Comparison of ENCODE assay signal across 20 mouse cellular contexts in genomic region chr2:30703308-30703707, GRCm38 (mm10).
DNase-seq lines count a peak whose midpoint lies in the region; ATAC-seq and TF ChIP-seq lines count a peak whose summit lies in the region.
"Had no signal": no experiment of that assay in that cellular context is flagged by ENCODE, and none has a peak within 500 bp of the region (broad histone marks: within the 10 kb centered on the region; RNA-seq: fewer than 3 reads in every experiment).

No protein-coding gene starts in this region.

- H3K9ac ChIP-seq in heart, embryonic 16.5 days (ENCODE audit: low read length): no peak overlapping the region
- H3K9ac ChIP-seq in heart, adult 2 months (ENCODE audit: low read depth, low read length): no peak overlapping the region
- H3K9ac ChIP-seq in kidney, embryonic 15.5 days: no peak overlapping the region
- H3K9ac ChIP-seq in midbrain, embryonic 14.5 days (replicated peaks; ENCODE audit: low read length): no peak overlapping the region
- H3K9ac ChIP-seq: heart, embryonic 15.5 days; limb, embryonic 15.5 days; liver, embryonic 14.5 days had no signal

- no peak for TF ChIP-seq CTCF in heart, adult 2 months (IDR thresholded peaks at IDR 0.05)

- no peak overlapping the region for H3K4me3 ChIP-seq in heart, embryonic 16.5 days (ENCODE audit: low read length)
- no peak overlapping the region for H3K4me3 ChIP-seq in heart, adult 2 months
- no peak overlapping the region for H3K4me3 ChIP-seq in kidney, embryonic 15.5 days (replicated peaks)
- no peak overlapping the region for H3K4me3 ChIP-seq in midbrain, embryonic 10.5 days
- H3K4me3 ChIP-seq in midbrain, embryonic 14.5 days (replicated peaks; ENCODE audit: low read depth, low read length): no peak overlapping the region
- H3K4me3 ChIP-seq in limb, embryonic 10.5 days: no peak overlapping the region
- H3K4me3 ChIP-seq: heart, embryonic 15.5 days; left cerebral cortex, adult 2 months; limb, embryonic 15.5 days had no signal

- TF ChIP-seq EP300 in heart, adult 2 months (IDR thresholded peaks at IDR 0.05; ENCODE audit: insufficient read depth, low read depth, low read length): no peak

- H3K4me2 ChIP-seq in heart, embryonic 16.5 days (ENCODE audit: low read depth, low read length): no peak overlapping the region
- no peak overlapping the region for H3K4me2 ChIP-seq in kidney, embryonic 15.5 days
- H3K4me2 ChIP-seq in midbrain, embryonic 14.5 days (ENCODE audit: low read length): no peak overlapping the region
- H3K4me2 ChIP-seq: heart, embryonic 15.5 days; limb, embryonic 15.5 days had no signal

- H3K27ac ChIP-seq in heart, embryonic 16.5 days (ENCODE audit: low read length): peak overlapping the region; percentile 14
- H3K27ac ChIP-seq in heart, adult 2 months: no peak overlapping the region
- peak overlapping the region; percentile 88; the same call in 1 of the 2 replicates for H3K27ac ChIP-seq in kidney, embryonic 15.5 days
- peak overlapping the region; percentile 82 for H3K27ac ChIP-seq in midbrain, embryonic 10.5 days (replicated peaks)
- no peak overlapping the region for H3K27ac ChIP-seq in midbrain, embryonic 14.5 days (replicated peaks; ENCODE audit: low read depth, low read length)
- H3K27ac ChIP-seq in limb, embryonic 10.5 days: 0 out of 2 replicates have a peak overlapping the region, but pooled peaks have one; percentile 79
- H3K27ac ChIP-seq: limb, embryonic 15.5 days; liver, embryonic 14.5 days had no signal

- no peaks in the 10 kb centered on the region for H3K27me3 ChIP-seq in heart, embryonic 16.5 days (ENCODE audit: control insufficient read depth, insufficient read depth, low read length)
- H3K27me3 ChIP-seq in heart, adult 2 months (ENCODE audit: control insufficient read depth, insufficient read depth, low read length): no peaks in the 10 kb centered on the region
- no peaks in the 10 kb centered on the region for H3K27me3 ChIP-seq in kidney, embryonic 15.5 days
- no peaks in the 10 kb centered on the region for H3K27me3 ChIP-seq in midbrain, embryonic 10.5 days (ENCODE audit: low read depth, poor library complexity, severe bottlenecking)
- no peaks in the 10 kb centered on the region for H3K27me3 ChIP-seq in midbrain, embryonic 14.5 days (ENCODE audit: control insufficient read depth, insufficient read depth, low read length)
- no peaks in the 10 kb centered on the region for H3K27me3 ChIP-seq in limb, embryonic 10.5 days (ENCODE audit: low read depth, poor library complexity, severe bottlenecking)
- H3K27me3 ChIP-seq: heart, embryonic 15.5 days; limb, embryonic 15.5 days; Patski had no signal

- TF ChIP-seq POLR2A in heart, adult 2 months (IDR thresholded peaks at IDR 0.05; ENCODE audit: insufficient read depth, low read depth, low read length): no peak

- no peaks in the 10 kb centered on the region; the same call in 1 of the 2 replicates for H3K9me3 ChIP-seq in heart, embryonic 16.5 days (replicated peaks; ENCODE audit: control insufficient read depth, low read length)
- no peaks in the 10 kb centered on the region for H3K9me3 ChIP-seq in kidney, embryonic 15.5 days (replicated peaks)
- peaks cover 9% of the 10 kb centered on the region for H3K9me3 ChIP-seq in midbrain, embryonic 10.5 days (replicated peaks)
- no peaks in the 10 kb centered on the region for H3K9me3 ChIP-seq in midbrain, embryonic 14.5 days (ENCODE audit: control insufficient read depth, low read length)
- H3K9me3 ChIP-seq in limb, embryonic 10.5 days (replicated peaks): 0 out of 2 replicates have a peak, but pooled peaks cover 2% of the 10 kb centered on the region
- H3K9me3 ChIP-seq: heart, embryonic 15.5 days; limb, embryonic 15.5 days had no signal

- no peaks in the 10 kb centered on the region for H3K36me3 ChIP-seq in heart, embryonic 16.5 days (ENCODE audit: control insufficient read depth, insufficient read depth)
- H3K36me3 ChIP-seq in heart, adult 2 months (ENCODE audit: control insufficient read depth, insufficient read depth, low read length): no peaks in the 10 kb centered on the region
- H3K36me3 ChIP-seq in kidney, embryonic 15.5 days: no peaks in the 10 kb centered on the region
- peaks cover 7% of the 10 kb centered on the region; the same call in 1 of the 2 replicates for H3K36me3 ChIP-seq in midbrain, embryonic 10.5 days
- H3K36me3 ChIP-seq in midbrain, embryonic 14.5 days (ENCODE audit: control insufficient read depth, insufficient read depth, low read length): no peaks in the 10 kb centered on the region
- peaks cover 4% of the 10 kb centered on the region for H3K36me3 ChIP-seq in limb, embryonic 10.5 days
- H3K36me3 ChIP-seq: heart, embryonic 15.5 days; limb, embryonic 15.5 days had no signal

- ATAC-seq in heart, embryonic 16.5 days (replicated peaks; ENCODE audit: extremely low read depth, insufficient read depth, low FRiP score): no peak
- ATAC-seq in kidney, embryonic 15.5 days (replicated peaks; ENCODE audit: low FRiP score): no peak
- ATAC-seq in midbrain, embryonic 14.5 days (ENCODE audit: low FRiP score, low TSS enrichment): no peak
- ATAC-seq: intestine, postnatal 0 days; Patski had no signal

- no peaks in the 10 kb centered on the region for H3K79me2 ChIP-seq in heart, adult 2 months (replicated peaks; ENCODE audit: control insufficient read depth, insufficient read depth, low read length)

- DNase-seq in heart, adult 2 months: no peak
- DNase-seq in kidney, adult 11 months: no peak
- DNase-seq in midbrain, embryonic 10.5 days (ENCODE audit: low spot score): no peak
- DNase-seq in midbrain, embryonic 14.5 days: no peak
- no peak for DNase-seq in limb, embryonic 10.5 days (ENCODE audit: low spot score)
- DNase-seq in spleen, adult 12 weeks (ENCODE audit: low spot score): no peak
- DNase-seq: adrenal gland, postnatal 36 days; cerebellum, adult 9-10 months; gastrocnemius, postnatal 25 days; heart, postnatal 4 days; lung, postnatal 36 days; spleen, adult 18-20 months had no signal

- WGBS in heart, embryonic 16.5 days: 84% methylated on average over 1 of the region's 1 CpGs
- 76% methylated on average over 1 of the region's 1 CpGs for whole genome bisulfite sequencing in heart, adult 2 months
- WGBS in kidney, embryonic 15.5 days: 92% methylated on average over 1 of the region's 1 CpGs
- 90% methylated on average over 1 of the region's 1 CpGs for WGBS in midbrain, embryonic 10.5 days
- 96% methylated on average over 1 of the region's 1 CpGs for WGBS in midbrain, embryonic 14.5 days
- 98% methylated on average over 1 of the region's 1 CpGs for WGBS in limb, embryonic 10.5 days

- H3K4me1 ChIP-seq in heart, embryonic 16.5 days (ENCODE audit: control insufficient read depth, insufficient read depth, low read length): peaks cover 26% of the 10 kb centered on the region
- peaks cover 12% of the 10 kb centered on the region for H3K4me1 ChIP-seq in heart, adult 2 months (ENCODE audit: control insufficient read depth, insufficient read depth, low read length)
- peaks cover 65% of the 10 kb centered on the region for H3K4me1 ChIP-seq in kidney, embryonic 15.5 days
- H3K4me1 ChIP-seq in midbrain, embryonic 10.5 days: peaks cover 80% of the 10 kb centered on the region
- H3K4me1 ChIP-seq in midbrain, embryonic 14.5 days (ENCODE audit: control insufficient read depth, insufficient read depth, low read length): peaks cover 37% of the 10 kb centered on the region
- H3K4me1 ChIP-seq in limb, embryonic 10.5 days: peaks cover 52% of the 10 kb centered on the region

- intact Hi-C loops in heart, adult 2 months (cut with DNase I): no loop called here

Comparison
In these comparisons a context has a peak if more than half of its experiments do, and no peak if none do; other contexts are left out.
1. H3K27ac ChIP-seq: peak in heart, embryonic 16.5 days (single experiment), kidney, embryonic 15.5 days (single experiment), midbrain, embryonic 10.5 days (single experiment) and limb, embryonic 10.5 days (single experiment); none in heart, adult 2 months (single experiment) and midbrain, embryonic 14.5 days (single experiment).